Mouse (Mus musculus) gastrocnemius, adult 8-10 months (tissue): Measurements from ENCODE around the gene Nckap5. TPM values are rescaled to one million over a fixed set of nuclear protein-coding genes. Genes with fewer than 3 reads are reported as not detected.

ENCODE experiments used
- DNase-seq, 2 experiments: peaks; one replicate each; pipeline ENCODE4 v3.0.0; 2022; ENCODE audit warnings: low spot score in 2 of 2
- total RNA-seq, 4 experiments: library from RNA; stranded (reverse); gene quantifications; 2 replicates each; pipeline ENCODE4 v1.2.4; 2022

The Nckap5 gene
- total RNA-seq, 4 experiments from 2014 or later: 0.46 to 1.6 (median 0.97) TPM

GRCm38 (mm10) chr1:126377339-126377980 lies 453.1 kb downstream of the Nckap5 start:
- no peak for DNase-seq

- no peak for DNase-seq
These were observed 463.9 kb downstream of the Nckap5 start for GRCm38 (mm10) chr1:126366736-126367135.

GRCm38 (mm10) chr1:126364556-126364955 lies 466.0 kb downstream of the Nckap5 start:
- no peak for DNase-seq

- DNase-seq: no peak
These were observed 469.9 kb downstream of the Nckap5 start for GRCm38 (mm10) chr1:126360531-126361220.

- DNase-seq: no peak
These were observed 470.5 kb downstream of the Nckap5 start for GRCm38 (mm10) chr1:126360111-126360510.

GRCm38 (mm10) chr1:126341806-126342205 lies 488.8 kb downstream of the Nckap5 start:
- no peak for DNase-seq

- no peak for DNase-seq
These were observed 491.3 kb downstream of the Nckap5 start for GRCm38 (mm10) chr1:126339250-126339649.

GRCm38 (mm10) chr1:126334202-126334601 lies 496.4 kb downstream of the Nckap5 start:
- DNase-seq: no peak

GRCm38 (mm10) chr1:126332026-126332425 lies 498.6 kb downstream of the Nckap5 start:
- DNase-seq: no peak

- DNase-seq: no peak
These were observed 509.9 kb downstream of the Nckap5 start for GRCm38 (mm10) chr1:126320696-126321095.

- DNase-seq: no peak
These were observed 512.6 kb downstream of the Nckap5 start for GRCm38 (mm10) chr1:126317874-126318607.

GRCm38 (mm10) chr1:126317345-126317744 lies 513.3 kb downstream of the Nckap5 start:
- DNase-seq: no peak

- no peak for DNase-seq
These were observed 513.7 kb downstream of the Nckap5 start for GRCm38 (mm10) chr1:126316866-126317265.

- no peak for DNase-seq
These were observed 529.5 kb downstream of the Nckap5 start for GRCm38 (mm10) chr1:126301129-126301528.

- no peak for DNase-seq
These were observed 565.7 kb downstream of the Nckap5 start for GRCm38 (mm10) chr1:126264931-126265330.

GRCm38 (mm10) chr1:126254364-126254763 lies 576.2 kb downstream of the Nckap5 start:
- DNase-seq: no peak

- DNase-seq: no peak
These were observed 576.7 kb downstream of the Nckap5 start for GRCm38 (mm10) chr1:126253934-126254333.

- no peak for DNase-seq
These were observed 597.4 kb downstream of the Nckap5 start for GRCm38 (mm10) chr1:126233196-126233595.

- DNase-seq: no peak
These were observed 599.4 kb downstream of the Nckap5 start for GRCm38 (mm10) chr1:126231199-126231598.

GRCm38 (mm10) chr1:126210212-126210611 lies 620.4 kb downstream of the Nckap5 start:
- DNase-seq: no peak

- DNase-seq: no peak
These were observed 620.9 kb downstream of the Nckap5 start for GRCm38 (mm10) chr1:126209743-126210142.

- no peak for DNase-seq
These were observed 621.5 kb downstream of the Nckap5 start for GRCm38 (mm10) chr1:126209131-126209530.
